Mouse (Mus musculus) spleen, adult 2 months (tissue): ENCODE measurements around the gene Cdc34b. TPM values are rescaled to one million over a fixed set of nuclear protein-coding genes. Genes with fewer than 3 reads are reported as not detected.
A peak's percentile ranks its signal among the peaks of the same experiment; 100 is the strongest.
"Not testable (repeated sequence)": the region's sequence is repeated elsewhere in the genome, so short reads cannot be mapped to it uniquely, and the experiment has no call there.

Experiments used
- DNase-seq, 2 experiments: peaks; one replicate each; pipeline versions ENCODE4 v3.0.0 to v3.0.0-alpha.2; 2012 to 2021; ENCODE audit warnings: low spot score in 2 of 2, low read depth in 1 of 2
- H3K27ac ChIP-seq: fragments of 200-500 bp; 2 replicates; pipeline ENCODE4 v1.5.1; 2012; ENCODE audit warnings: low read length, inconsistent platforms; ENCODE audit not compliant: insufficient read depth
- H3K27me3 ChIP-seq: fragments of 200-500 bp; 2 replicates; pipeline ENCODE4 v1.6.1; 2012; ENCODE audit warnings: mild to moderate bottlenecking, moderate library complexity, low read length, inconsistent platforms; ENCODE audit not compliant: control insufficient read depth, insufficient read depth
- H3K36me3 ChIP-seq: fragments of 200-500 bp; 2 replicates; pipeline ENCODE4 v1.6.1; 2012; ENCODE audit warnings: mild to moderate bottlenecking, low read length, inconsistent platforms; ENCODE audit not compliant: control insufficient read depth, insufficient read depth
- H3K4me1 ChIP-seq: fragments of 200-500 bp; 2 replicates; pipeline ENCODE4 v1.6.1; 2011; ENCODE audit warnings: inconsistent platforms; ENCODE audit not compliant: control insufficient read depth, insufficient read depth, insufficient read length
- H3K4me3 ChIP-seq: fragments of 200-500 bp; 2 replicates; pipeline ENCODE4 v1.5.1; 2011; ENCODE audit warnings: mild to moderate bottlenecking, inconsistent platforms; ENCODE audit not compliant: insufficient read depth, insufficient read length; ENCODE audit errors: extremely low read depth
- CTCF ChIP-seq: fragments of 200-500 bp; IDR thresholded peaks from 2 replicates; pipeline ENCODE4 v1.5.1; 2011; ENCODE audit warnings: mild to moderate bottlenecking, inconsistent platforms; ENCODE audit not compliant: insufficient read depth, insufficient read length, insufficient replicate concordance; ENCODE audit errors: extremely low read depth
- POLR2A ChIP-seq: fragments of 200-500 bp; IDR thresholded peaks from 2 replicates; pipeline ENCODE4 v1.6.1; 2011; ENCODE audit warnings: low read depth, low read length, inconsistent platforms
- WGBS: fragments of 180-500 bp; shearing (Covaris S2); methylation state at CpG from one replicate; pipeline ENCODE4 v1.1.7; 2018; 5-methylcytosine and 5-hydroxymethylcytosine counted together
- polyA plus RNA-seq: library from polyadenylated mRNA; depleted of rRNA; stranded (reverse); fragments of >200 nt; gene quantifications from 2 replicates; pipeline ENCODE4 v1.2.3, GENCODE M21; 2012; rRNA removed

The Cdc34b gene
- polyA plus RNA-seq, result not detected in 2 replicates

DNA sequence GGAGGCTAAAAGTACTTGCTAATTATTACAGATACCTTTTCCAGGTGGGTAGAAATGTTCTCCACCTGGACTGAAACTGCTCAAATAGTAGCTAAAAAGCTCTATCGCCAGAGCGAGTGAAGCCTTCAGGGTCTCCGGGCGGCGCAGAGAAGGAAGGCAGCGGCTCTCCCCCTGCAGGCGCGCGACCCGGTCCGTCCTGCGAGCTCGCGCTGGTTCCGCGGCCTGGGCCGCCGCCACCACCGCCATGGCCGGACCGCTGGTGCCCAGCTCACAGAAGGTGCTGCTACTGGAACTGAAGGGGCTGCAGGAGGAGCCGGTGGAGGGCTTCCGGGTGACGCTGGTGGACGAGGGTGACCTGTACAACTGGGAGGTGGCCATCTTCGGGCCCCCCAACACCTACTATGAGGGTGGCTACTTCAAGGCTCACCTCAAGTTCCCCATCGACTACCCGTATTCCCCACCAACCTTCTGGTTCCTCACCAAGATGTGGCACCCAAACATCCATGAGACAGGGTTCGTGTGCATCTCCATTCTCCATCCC is at the start of gene Cdc34b:
Gene Cdc34b, plus strand, starts transcription at position 51 of the 541 bp plus-strand sequence.
- 83% methylated on average over 29 of the region's 29 CpGs for WGBS
- Histone ChIP-seq H3K27me3 (no peaks in the 10 kb centered on the region), H3K4me1 (no peaks in the 10 kb centered on the region), H3K27ac (no peak within 1 kb of the TSS), H3K4me3 (no peak within 1 kb of the TSS), H3K36me3 (no peaks in the 10 kb centered on the region)
- DNase-seq, result no peak
- no peak for TF ChIP-seq POLR2A
- TF ChIP-seq CTCF, result no peak

DNA sequence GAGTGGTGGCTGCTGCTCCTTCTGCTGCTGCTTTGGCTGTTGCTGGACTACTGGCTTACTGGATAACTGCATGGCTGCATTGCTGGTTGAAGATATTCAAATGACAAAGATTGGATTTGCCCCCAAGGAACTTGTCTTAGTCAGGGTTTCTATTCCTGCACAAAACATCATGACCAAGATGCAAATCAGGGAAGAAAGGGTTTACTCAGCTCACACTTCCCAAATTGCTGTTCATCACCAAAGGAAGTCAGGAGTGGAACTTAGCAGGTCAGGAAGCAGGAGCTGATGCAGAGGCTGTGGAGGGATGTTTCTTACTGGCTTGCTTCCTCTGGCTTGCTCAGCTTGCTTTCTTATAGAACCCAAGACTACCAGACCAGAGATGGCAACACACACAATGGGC is 49.1 kb upstream of the Cdc34b start:
- H3K27me3 ChIP-seq, DNase-seq, H3K4me1 ChIP-seq, H3K27ac ChIP-seq, H3K36me3 ChIP-seq, H3K4me3 ChIP-seq: not testable (repeated sequence)

DNA sequence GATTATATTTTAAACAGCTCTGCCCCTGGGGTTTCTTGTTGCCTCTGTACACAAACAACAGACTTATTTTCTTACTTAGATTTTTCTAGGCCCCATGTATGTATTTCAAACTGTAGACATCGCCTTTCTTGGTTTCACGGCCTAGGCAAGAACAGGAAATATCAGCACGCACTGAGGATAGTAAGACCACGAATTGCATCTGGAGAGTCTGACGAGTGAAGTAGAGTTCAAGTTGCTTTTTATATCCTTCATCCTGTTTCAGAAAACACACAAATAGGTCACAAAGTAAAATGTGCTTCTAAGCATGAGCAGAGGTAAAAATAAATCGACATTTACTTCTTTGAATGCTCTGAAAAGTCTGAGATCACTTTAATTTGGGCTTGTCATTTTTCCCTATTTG is 46.1 kb upstream of the Cdc34b start:
- no peak for DNase-seq
- H3K4me3 ChIP-seq, result no peak overlapping the region
- H3K36me3 ChIP-seq, result no peaks in the 10 kb centered on the region
- no peak for TF ChIP-seq CTCF
- TF ChIP-seq POLR2A, result no peak
- H3K4me1 ChIP-seq, result no peaks in the 10 kb centered on the region; the same call in 1 of the 2 replicates
- H3K27me3 ChIP-seq, result no peaks in the 10 kb centered on the region
- WGBS, result 13% methylated on average over 6 of the region's 6 CpGs
- no peak overlapping the region for H3K27ac ChIP-seq

DNA sequence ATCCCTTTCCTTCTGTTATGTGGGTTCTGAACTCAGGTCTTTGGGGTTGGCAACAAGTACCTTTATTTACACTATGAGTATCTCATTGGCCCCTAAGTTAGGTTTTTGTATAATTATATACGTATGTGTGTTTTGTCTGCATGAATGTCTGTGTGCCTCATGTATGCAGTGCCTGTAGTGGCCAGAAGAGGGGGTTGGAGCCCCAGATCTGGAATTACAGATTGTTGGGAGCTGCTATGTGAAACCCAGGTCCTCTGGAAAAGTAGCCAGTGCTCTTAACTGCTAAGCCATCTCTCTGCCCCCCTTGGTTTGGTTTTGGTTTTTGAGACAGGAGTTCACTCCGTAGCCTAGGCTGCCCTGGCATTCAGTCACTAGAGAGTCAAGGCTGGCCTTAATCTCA is 44.4 kb upstream of the Cdc34b start:
- Histone ChIP-seq H3K27ac (peak overlapping the region; percentile 55), H3K4me3 (no peak overlapping the region), H3K36me3 (no peaks in the 10 kb centered on the region), H3K4me1 (no peaks in the 10 kb centered on the region; the same call in 1 of the 2 replicates), H3K27me3 (no peaks in the 10 kb centered on the region)
- DNase-seq, result no peak
- no peak for TF ChIP-seq CTCF
- TF ChIP-seq POLR2A, result no peak
- 80% methylated on average over 2 of the region's 2 CpGs for WGBS

DNA sequence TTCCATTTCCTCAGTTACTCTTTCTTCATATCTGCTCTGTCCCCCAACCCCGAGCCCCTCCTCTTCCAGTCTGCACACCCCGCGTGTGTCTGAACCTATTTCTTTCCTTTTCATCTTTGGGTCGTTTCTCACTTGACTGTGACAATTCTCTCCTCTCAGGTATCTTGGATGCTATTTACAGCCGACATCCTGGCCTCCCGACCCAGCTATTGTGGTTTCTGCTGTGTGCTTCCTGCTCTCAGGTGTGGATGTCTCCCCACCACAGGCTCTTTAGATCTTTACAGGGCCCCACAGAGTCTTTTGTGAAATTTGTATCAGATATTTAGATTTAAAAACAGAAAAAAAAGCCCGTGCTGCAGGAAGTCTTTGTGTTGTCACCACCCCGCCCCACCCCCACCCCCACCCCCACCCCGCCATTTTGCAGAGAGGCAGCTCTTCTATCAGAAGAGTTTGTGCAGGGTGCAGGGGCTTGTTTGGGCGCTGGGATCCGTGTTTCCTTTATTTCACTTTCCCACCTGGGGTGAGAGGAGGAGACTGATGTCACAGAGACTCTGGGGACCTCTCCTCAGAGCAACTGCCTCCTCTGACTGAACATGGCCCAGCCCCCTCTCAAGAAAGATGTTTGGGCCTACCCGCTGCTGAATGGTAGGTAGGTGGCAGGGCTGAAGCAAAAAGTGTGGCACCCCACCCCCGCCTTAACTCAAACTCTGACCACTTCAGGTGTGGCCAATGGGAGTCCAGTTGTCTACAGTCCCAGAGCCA is 43.7 kb upstream of the Cdc34b start:
- peak overlapping the region; percentile 83 for H3K27ac ChIP-seq
- TF ChIP-seq POLR2A (no peak), CTCF (no peak)
- H3K4me1 ChIP-seq, result no peaks in the 10 kb centered on the region; the same call in 1 of the 2 replicates
- 30% methylated on average over 13 of the region's 13 CpGs for WGBS
- DNase-seq, result peak; percentile 16 to 54
- H3K4me3 ChIP-seq, result no peak overlapping the region; the same call in 1 of the 2 replicates
- H3K27me3 ChIP-seq, result no peaks in the 10 kb centered on the region
- H3K36me3 ChIP-seq, result no peaks in the 10 kb centered on the region

DNA sequence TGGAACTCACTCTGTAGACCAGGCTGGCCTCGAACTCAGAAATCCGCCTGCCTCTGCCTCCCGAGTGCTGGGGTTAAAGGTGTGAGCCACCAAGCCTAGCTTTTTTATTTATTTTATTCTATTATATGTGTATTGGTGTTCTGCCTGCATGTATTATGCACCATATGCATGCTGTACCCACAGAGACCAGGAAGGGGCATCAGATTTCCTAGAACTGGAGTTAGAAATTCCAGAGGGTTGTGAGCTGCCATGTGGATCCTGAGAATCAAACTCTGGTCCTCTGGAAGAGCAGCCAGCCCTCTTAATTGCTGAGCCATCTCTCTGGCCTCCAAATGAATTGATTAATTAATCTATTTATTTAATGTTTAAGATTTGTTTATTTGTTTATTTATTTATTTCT is 42.2 kb upstream of the Cdc34b start:
- H3K36me3 ChIP-seq, result no peaks in the 10 kb centered on the region
- 90% methylated on average over 3 of the region's 3 CpGs for WGBS
- no peak for DNase-seq
- no peak overlapping the region for H3K27ac ChIP-seq
- H3K4me3 ChIP-seq, result no peak overlapping the region
- TF ChIP-seq POLR2A (no peak), CTCF (no peak)
- no peaks in the 10 kb centered on the region for H3K27me3 ChIP-seq
- no peaks in the 10 kb centered on the region; the same call in 1 of the 2 replicates for H3K4me1 ChIP-seq
